In genomic region chr3:65639454-65640014, GRCm38 (mm10) we compare ENCODE assay signal across 17 mouse cellular contexts. TPM values are rescaled to one million over a fixed set of nuclear protein-coding genes. Genes with fewer than 3 reads are reported as not detected.
"Had no signal": no experiment of that assay in that cellular context is flagged by ENCODE, and none has a peak within 500 bp of the region (broad histone marks: within the 10 kb centered on the region; RNA-seq: fewer than 3 reads in every experiment).

No protein-coding gene starts in this region.

- H3K27me3 ChIP-seq: liver, embryonic 13.5 days; stomach, embryonic 15.5 days had no signal

- ATAC-seq: intestine, postnatal 0 days had no signal

- H3K4me2 ChIP-seq: liver, embryonic 13.5 days; midbrain, embryonic 11.5 days; stomach, embryonic 15.5 days had no signal

- H3K36me3 ChIP-seq: liver, embryonic 13.5 days; stomach, embryonic 15.5 days had no signal

- DNase-seq: kidney, adult 8-10 months; layer of hippocampus, postnatal 36 days; liver, embryonic 13.5 days; lung, adult 2 months; lung, postnatal 14 days; midbrain, embryonic 14.5 days; retina, postnatal 1 day; right cerebral cortex, postnatal 25 days; spleen, adult 18-20 months; thymus, adult 2 months; thymus, postnatal 14 days; thymus, postnatal 4 days had no signal

- H3K27ac ChIP-seq: left cerebral cortex, adult 2 months; liver, embryonic 13.5 days; stomach, embryonic 15.5 days had no signal

- H3K4me3 ChIP-seq: left cerebral cortex, adult 2 months; liver, embryonic 13.5 days; stomach, embryonic 15.5 days had no signal

- H3K9ac ChIP-seq: liver, embryonic 13.5 days; stomach, embryonic 15.5 days had no signal

- H3K4me1 ChIP-seq: liver, embryonic 13.5 days had no signal

- H3K9me3 ChIP-seq: liver, embryonic 13.5 days; stomach, embryonic 15.5 days had no signal

RNA-seq across cellular contexts. Expression of gene Lekr1, which starts 26.5 kb away (rescaled TPM):
- polyA plus RNA-seq: liver, adult 2 months had no signal
